Mouse (Mus musculus) monocyte, adult 2 months (primary cell): ENCODE measurements around the gene Per3.

Source experiments
- DNase-seq, 2 experiments: peaks; one replicate each; pipeline ENCODE4 v3.0.0; 2022; ENCODE audit warnings: low spot score in 2 of 2, low read depth in 1 of 2

The Per3 gene

GRCm38 (mm10) chr4:150958536-150958935 lies 85.9 kb downstream of the Per3 start:
- DNase-seq = no peak

GRCm38 (mm10) chr4:150957106-150957458 lies 87.4 kb downstream of the Per3 start:
- no peak for DNase-seq

- DNase-seq = no peak
Observed at GRCm38 (mm10) chr4:150956369-150957105, 87.9 kb downstream of the Per3 start.
